Mouse (Mus musculus) bone marrow, adult 2 months (tissue): ENCODE measurements around the gene Hoxa11.
A peak's percentile ranks its signal among the peaks of the same experiment; 100 is the strongest.

ENCODE experiments used
- CTCF ChIP-seq: fragments of 200-500 bp; IDR thresholded peaks from 2 replicates; pipeline ENCODE4 v1.5.1; 2011; ENCODE audit warnings: low read length, control low read depth; ENCODE audit not compliant: control insufficient read depth, insufficient read depth
- POLR2A ChIP-seq: fragments of 200-500 bp; IDR thresholded peaks from 2 replicates; pipeline ENCODE4 v1.6.1; 2011; ENCODE audit warnings: low read depth, mild to moderate bottlenecking, control low read depth, low read length, borderline replicate concordance; ENCODE audit not compliant: control insufficient read depth

DNA sequence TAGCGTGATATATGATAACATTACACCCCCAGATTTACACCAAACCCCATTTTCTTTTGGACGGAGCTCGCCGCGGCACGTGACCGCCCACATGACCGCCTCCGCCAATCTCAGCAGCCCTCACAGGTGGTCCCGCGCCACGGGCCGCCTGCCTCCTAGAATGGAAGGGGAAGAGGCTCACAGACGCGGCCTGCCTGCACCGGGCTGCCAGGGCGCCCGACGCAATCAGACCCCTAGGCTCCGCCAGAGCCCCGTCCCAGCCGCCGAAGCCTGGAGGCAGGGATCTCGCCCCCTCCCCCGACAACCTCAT is 28.2 kb downstream of the Hoxa11 start:
- TF ChIP-seq CTCF (no peak), POLR2A (peak; percentile 49; the same call in 1 of the 2 replicates)
